Mouse (Mus musculus): ENCODE measurements around the gene Nudt13. TPM values are rescaled to one million over a fixed set of nuclear protein-coding genes. Genes with fewer than 3 reads are reported as not detected.

Nudt13 gene
- 11.3 and 13.5 TPM in 2 replicates for polyA plus RNA-seq (2015; fragmentation: Nextera tagmentation; extraction: Ambion mirVana)

DNA sequence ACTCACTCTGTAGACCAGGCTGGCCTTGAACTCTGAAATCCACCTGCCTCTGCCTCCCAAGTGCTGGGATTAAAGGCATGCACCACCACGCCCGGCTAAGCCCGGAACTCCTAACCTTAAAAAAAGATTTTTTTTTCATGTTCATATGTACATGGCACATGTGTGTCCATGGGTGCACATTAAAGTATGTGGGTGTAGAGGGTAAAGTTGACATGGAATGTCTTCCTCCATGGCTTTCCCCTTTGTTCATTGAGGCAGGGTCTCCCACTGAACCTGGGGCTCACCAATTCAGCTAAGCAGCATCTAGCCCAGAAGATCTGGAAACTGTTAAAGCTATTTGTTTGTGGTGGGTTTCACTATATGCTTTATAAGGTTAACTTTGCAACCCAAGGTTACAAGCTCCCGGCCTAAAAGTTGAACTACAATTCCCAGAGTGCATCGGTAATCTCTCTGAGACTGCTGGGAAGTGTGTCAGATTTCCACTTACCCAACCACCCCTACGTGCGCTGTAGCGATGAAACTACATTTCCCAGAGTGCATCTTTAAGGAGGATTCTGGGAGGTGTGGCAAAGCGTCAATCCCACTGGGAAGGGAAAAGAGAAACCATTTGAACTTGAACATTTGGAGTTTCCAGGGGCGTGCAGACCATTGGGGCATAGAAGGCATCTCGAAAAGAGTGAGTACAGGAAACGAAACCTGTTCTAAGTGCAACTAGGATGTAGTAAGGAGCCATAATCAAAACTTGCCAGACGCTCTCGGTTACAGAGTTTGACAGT lies at the start of gene Nudt13:
Gene Nudt13 (plus strand): TSS at position 581 of the 776 bp plus-strand sequence.

GRCm38 (mm10) chr14:20269082-20269809 lies 25.3 kb upstream of the Nudt13 start, which contains the start of gene Kcnk16:
Gene Kcnk16, minus strand, starts transcription at chr14:20269199.

GRCm38 (mm10) chr14:20347991-20348541 lies 53.6 kb downstream of the Nudt13 start, which contains the start of the genes Ecd and Fam149b:
Gene Ecd, minus strand, starts transcription at chr14:20348121.
Gene Fam149b, plus strand, starts transcription at chr14:20348162.

Other genes with a start within 250 kb of the Nudt13 start
- gene Saysd1, start 156.2 kb upstream of the Nudt13 start, polyA plus RNA-seq (2015; fragmentation: Nextera tagmentation; extraction: Ambion mirVana): 6.8 and 8.5 TPM in 2 replicates
- 1.0 and 1.5 TPM in 2 replicates for gene Kcnk5, start 112.9 kb upstream of the Nudt13 start, polyA plus RNA-seq (2015; fragmentation: Nextera tagmentation; extraction: Ambion mirVana)
- gene Kcnk16, start 25.5 kb upstream of the Nudt13 start, polyA plus RNA-seq (2015; fragmentation: Nextera tagmentation; extraction: Ambion mirVana): not detected in 2 replicates
- gene Ecd, start 53.4 kb downstream of the Nudt13 start, polyA plus RNA-seq (2015; fragmentation: Nextera tagmentation; extraction: Ambion mirVana): 23.9 and 26.2 TPM in 2 replicates
- gene Fam149b, start 53.5 kb downstream of the Nudt13 start, polyA plus RNA-seq (2015; fragmentation: Nextera tagmentation; extraction: Ambion mirVana): 14.8 and 16.4 TPM in 2 replicates
- 35.8 and 42.1 TPM in 2 replicates for gene Dnajc9, start 94.2 kb downstream of the Nudt13 start, polyA plus RNA-seq (2015; fragmentation: Nextera tagmentation; extraction: Ambion mirVana)
- gene Mrps16, start 98.9 kb downstream of the Nudt13 start, polyA plus RNA-seq (2015; fragmentation: Nextera tagmentation; extraction: Ambion mirVana): 77.4 and 86.8 TPM in 2 replicates
- 0.12 and 0.23 TPM in 2 replicates for gene Cfap70, start 157.5 kb downstream of the Nudt13 start, polyA plus RNA-seq (2015; fragmentation: Nextera tagmentation; extraction: Ambion mirVana)
- 26.2 and 30.5 TPM in 2 replicates for gene Anxa7, start 185.4 kb downstream of the Nudt13 start, polyA plus RNA-seq (2015; fragmentation: Nextera tagmentation; extraction: Ambion mirVana)
- 0.84 and 0.94 TPM in 2 replicates for gene Mss51, start 202.2 kb downstream of the Nudt13 start, polyA plus RNA-seq (2015; fragmentation: Nextera tagmentation; extraction: Ambion mirVana)

All from skeletal muscle tissue, postnatal 0 days (tissue).